Mouse (Mus musculus): ENCODE data around the gene Ndufs7.
"Not testable (repeated sequence)": the region's sequence is repeated elsewhere in the genome, so short reads cannot be mapped to it uniquely, and the experiment has no call there.

DNA sequence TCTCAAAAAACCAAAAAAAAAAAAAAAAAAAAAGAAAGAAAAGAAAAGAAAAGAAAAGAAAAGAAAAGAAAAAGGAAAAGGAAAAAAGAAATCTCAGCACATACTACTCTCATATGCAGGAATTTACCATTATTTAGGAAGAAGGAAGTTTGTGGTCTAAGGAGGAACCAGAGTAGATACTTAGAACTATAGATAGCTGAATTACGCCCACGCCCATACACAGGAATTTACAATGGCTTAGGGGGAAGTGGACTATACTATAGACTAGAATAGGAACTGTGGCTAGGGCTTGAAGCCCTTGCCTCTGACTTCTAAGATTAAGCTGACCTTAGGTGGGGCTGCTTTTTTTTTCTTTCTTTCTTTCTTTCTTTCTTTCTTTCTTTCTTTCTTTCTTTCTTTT is 25.8 kb upstream of the Ndufs7 start:
- TF ChIP-seq CTCF (IDR thresholded peaks at IDR 0.05); POLR2A (IDR thresholded peaks at IDR 0.05; ENCODE audit: insufficient read depth, low read depth, low read length): not testable (repeated sequence)

Data from heart, adult 2 months (tissue).